In the genomic region with DNA sequence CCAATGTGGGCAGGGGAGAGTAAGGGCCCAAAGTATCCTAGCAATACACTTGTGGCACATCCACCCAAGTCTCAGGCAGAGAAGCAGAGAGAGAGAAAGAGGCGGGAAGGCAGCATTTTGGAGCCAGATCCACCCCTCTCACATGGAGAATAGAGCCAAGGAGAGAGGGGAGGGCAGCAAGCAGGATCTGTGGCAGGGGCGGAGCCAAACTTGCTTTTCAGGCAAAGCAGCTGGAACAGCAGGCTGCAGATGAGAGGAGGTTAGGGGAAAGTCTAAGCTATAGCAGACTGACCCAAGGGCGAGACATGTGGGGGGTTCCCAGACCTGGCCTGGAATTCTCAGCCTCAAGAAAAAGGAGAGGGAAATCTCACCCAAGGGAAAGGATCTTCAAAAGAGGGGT, we compare ENCODE assay signal across 25 mouse cellular contexts. TPM values are rescaled to one million over a fixed set of nuclear protein-coding genes. Genes with fewer than 3 reads are reported as not detected.
DNase-seq lines count a peak whose midpoint lies in the region; ATAC-seq and TF ChIP-seq lines count a peak whose summit lies in the region.
"Had no signal": no experiment of that assay in that cellular context is flagged by ENCODE, and none has a peak within 500 bp of the region (broad histone marks: within the 10 kb centered on the region; RNA-seq: fewer than 3 reads in every experiment).

No protein-coding gene starts in this region.

- no peak for TF ChIP-seq POLR2A in testis, adult 2 months (IDR thresholded peaks at IDR 0.05; ENCODE audit: control insufficient read depth, low read depth, low read length)

- ATAC-seq in embryonic facial prominence, embryonic 13.5 days (ENCODE audit: insufficient number of reproducible peaks, insufficient read depth, low FRiP score, low TSS enrichment, low read depth), result no peak
- ATAC-seq in limb, embryonic 12.5 days (ENCODE audit: insufficient number of reproducible peaks, insufficient read depth, low FRiP score, low TSS enrichment, low read depth), result no peak
- no peak for ATAC-seq in erythroblast, adult 5-6 weeks (replicated peaks; ENCODE audit: low FRiP score, poor library complexity, severe bottlenecking)
- ATAC-seq: forebrain, embryonic 14.5 days; inflammation-experienced regulatory T-cells, adult 6 months; liver, embryonic 12.5 days; midbrain, embryonic 16.5 days had no signal

- in situ Hi-C loops in ES-E14 (cut with MboI; ENCODE audit: low sequenced_read_pairs in 2 of 2, unreplicated experiment in 2 of 2), result no loop called here

- WGBS in embryonic facial prominence, embryonic 13.5 days, result 69% methylated on average over 3 of the region's 3 CpGs
- 75% methylated on average over 3 of the region's 3 CpGs for WGBS in limb, embryonic 12.5 days

- H3K9me3 ChIP-seq in ES-E14 (ENCODE audit: control insufficient read depth, insufficient read depth, low read depth, low read length), result no peaks in the 10 kb centered on the region
- H3K9me3 ChIP-seq in embryonic facial prominence, embryonic 13.5 days, result no peaks in the 10 kb centered on the region
- no peaks in the 10 kb centered on the region for H3K9me3 ChIP-seq in limb, embryonic 12.5 days
- H3K9me3 ChIP-seq: liver, embryonic 12.5 days; neural tube, embryonic 13.5 days had no signal

- peak overlapping the region; percentile 74 for H3K9ac ChIP-seq in ES-E14 (ENCODE audit: insufficient read depth, low read depth, low read length, poor library complexity, severe bottlenecking)
- no peak overlapping the region for H3K9ac ChIP-seq in embryonic facial prominence, embryonic 13.5 days
- no peak overlapping the region for H3K9ac ChIP-seq in limb, embryonic 12.5 days (replicated peaks)
- H3K9ac ChIP-seq: hindbrain, embryonic 14.5 days; liver, embryonic 12.5 days; neural tube, embryonic 13.5 days had no signal

- H3K36me3 ChIP-seq in testis, adult 2 months (ENCODE audit: control insufficient read depth, insufficient read depth, low read length), result no peaks in the 10 kb centered on the region
- no peaks in the 10 kb centered on the region for H3K36me3 ChIP-seq in ES-E14 (ENCODE audit: control insufficient read depth, insufficient read depth, low read length, poor library complexity, severe bottlenecking)
- H3K36me3 ChIP-seq in embryonic facial prominence, embryonic 13.5 days, result no peaks in the 10 kb centered on the region
- H3K36me3 ChIP-seq in limb, embryonic 12.5 days, result no peaks in the 10 kb centered on the region
- H3K36me3 ChIP-seq: liver, embryonic 12.5 days; neural tube, embryonic 13.5 days had no signal

- H3K4me3 ChIP-seq in testis, adult 2 months (ENCODE audit: control insufficient read depth, low read depth, low read length), result peak overlapping the region; percentile 7; the same call in 1 of the 2 replicates
- peak overlapping the region; percentile 39 to 57 for H3K4me3 ChIP-seq in ES-E14 (ENCODE audit: insufficient read depth in 1 of 2, low read depth in 1 of 2, low read length in 2 of 2, poor library complexity in 1 of 2, severe bottlenecking in 1 of 2)
- no peak overlapping the region for H3K4me3 ChIP-seq in embryonic facial prominence, embryonic 13.5 days
- no peak overlapping the region for H3K4me3 ChIP-seq in limb, embryonic 12.5 days (replicated peaks)
- H3K4me3 ChIP-seq: liver, embryonic 12.5 days; myocyte; neural tube, embryonic 13.5 days had no signal

- H3K27ac ChIP-seq in testis, adult 2 months (ENCODE audit: control insufficient read depth, insufficient read depth, low read depth, low read length), result no peak overlapping the region
- peak overlapping the region; percentile 26; the same call in 1 of the 2 replicates for H3K27ac ChIP-seq in ES-E14 (ENCODE audit: insufficient read depth, low read depth, low read length, poor library complexity, severe bottlenecking)
- H3K27ac ChIP-seq in embryonic facial prominence, embryonic 13.5 days, result no peak overlapping the region; the same call in 1 of the 2 replicates
- 0 out of 2 replicates have a peak overlapping the region, but pooled peaks have one; percentile 7 for H3K27ac ChIP-seq in limb, embryonic 12.5 days
- H3K27ac ChIP-seq: hindbrain, embryonic 14.5 days; liver, embryonic 12.5 days; neural tube, embryonic 13.5 days had no signal

- H3K27me3 ChIP-seq in testis, adult 2 months (ENCODE audit: control insufficient read depth, insufficient read depth, low read length), result no peaks in the 10 kb centered on the region
- no peaks in the 10 kb centered on the region for H3K27me3 ChIP-seq in embryonic facial prominence, embryonic 13.5 days
- H3K27me3 ChIP-seq in limb, embryonic 12.5 days, result no peaks in the 10 kb centered on the region
- H3K27me3 ChIP-seq: CH12.LX; liver, embryonic 12.5 days; neural tube, embryonic 13.5 days had no signal

- no peak for DNase-seq in testis, postnatal 14 days (ENCODE audit: low spot score)
- DNase-seq in ES-E14 (ENCODE audit: low read depth, low spot score), result no peak
- DNase-seq in lung, postnatal 25 days (ENCODE audit: low spot score), result no peak
- no peak for DNase-seq in layer of hippocampus, postnatal 36 days
- DNase-seq: adrenal gland, adult 2 months; B cell, adult 2 months; cerebellum, adult 11-12 months; cerebellum, postnatal 14 days; gastrocnemius, postnatal 25 days; retina, postnatal 1 day; right cerebral cortex, postnatal 25 days; thymus, adult 18-20 months; thymus, postnatal 36 days had no signal

- TF ChIP-seq CTCF in testis, adult 2 months (IDR thresholded peaks at IDR 0.05; ENCODE audit: control insufficient read depth, insufficient read depth, insufficient replicate concordance, low read depth, low read length), result no peak

- peaks cover 4% of the 10 kb centered on the region for H3K4me1 ChIP-seq in testis, adult 2 months (ENCODE audit: control insufficient read depth, insufficient read depth, low read length)
- H3K4me1 ChIP-seq in ES-E14 (ENCODE audit: control insufficient read depth in 2 of 2, insufficient read depth in 2 of 2, low read length in 2 of 2, poor library complexity in 1 of 2), result peaks cover 0 to 10% of the 10 kb centered on the region in 2 experiments; a peak in 1 of 4 replicates
- peaks cover 29% of the 10 kb centered on the region for H3K4me1 ChIP-seq in embryonic facial prominence, embryonic 13.5 days
- H3K4me1 ChIP-seq in limb, embryonic 12.5 days (replicated peaks), result peaks cover 20% of the 10 kb centered on the region

- H3K4me2 ChIP-seq in embryonic facial prominence, embryonic 13.5 days, result 0 out of 2 replicates have a peak overlapping the region, but pooled peaks have one; percentile 2
- H3K4me2 ChIP-seq in limb, embryonic 12.5 days, result no peak overlapping the region
- H3K4me2 ChIP-seq: hindbrain, embryonic 14.5 days; liver, embryonic 12.5 days; neural tube, embryonic 13.5 days had no signal

TF ChIP-seq in ES-E14, 5 proteins besides CTCF, POLR2A, EP300 and RAD21:
- TF ChIP-seq ZC3H11A (IDR thresholded peaks at IDR 0.05; ENCODE audit: borderline replicate concordance, low read depth, low read length) (no peak), MAFK (IDR thresholded peaks at IDR 0.05; ENCODE audit: insufficient read depth, low read depth, low read length) (no peak), HCFC1 (IDR thresholded peaks at IDR 0.05; ENCODE audit: borderline replicate concordance, insufficient read depth, low read length) (no peak), ZNF384 (IDR thresholded peaks at IDR 0.05; ENCODE audit: low read depth, low read length) (no peak), CHD2 (IDR thresholded peaks at IDR 0.05; ENCODE audit: low read depth, low read length) (no peak)

RNA-seq across cellular contexts. Expression of a gene that starts 2.3 kb away (rescaled TPM):
- 2.0 and 2.5 TPM in 2 replicates for polyA plus RNA-seq in testis, adult 2 months (2012; rRNA removed)
- 16.0 and 22.5 TPM in 2 replicates for total RNA-seq in ES-E14 (2012; rRNA removed)
- 59.2 and 59.3 TPM in 2 replicates for polyA plus RNA-seq in embryonic facial prominence, embryonic 13.5 days (2015; fragmentation: Nextera tagmentation; extraction: Ambion mirVana)
- 48.5 and 49.1 TPM in 2 replicates for polyA plus RNA-seq in limb, embryonic 12.5 days (2016; fragmentation: Nextera tagmentation; extraction: Ambion mirVana)
- 13.8 and 33.8 TPM in 2 replicates for total RNA-seq in erythroblast, adult 5-6 weeks (2015; ENCODE audit: low replicate concordance)
- total RNA-seq in erythroblast, adult 5-6 weeks (2017; ENCODE audit: low replicate concordance), result 7.4 and 13.5 TPM in 2 replicates
- 10 to 100 TPM; 23.4 to 23.9 TPM for total RNA-seq in layer of hippocampus, postnatal 36 days (2021)

Comparison
In these comparisons a context has a peak if more than half of its experiments do, and no peak if none do; other contexts are left out.
1. H3K27ac ChIP-seq: peak in ES-E14 (single experiment) and limb, embryonic 12.5 days (single experiment); none in testis, adult 2 months (single experiment) and embryonic facial prominence, embryonic 13.5 days (single experiment).
2. H3K4me3 ChIP-seq: peak in testis, adult 2 months (single experiment) and ES-E14 (2 of 2); none in embryonic facial prominence, embryonic 13.5 days (single experiment) and limb, embryonic 12.5 days (single experiment).